Mouse (Mus musculus): ENCODE results near the gene Igf1. TPM values are rescaled to one million over a fixed set of nuclear protein-coding genes. Genes with fewer than 3 reads are reported as not detected.

Igf1 gene
- polyA plus RNA-seq, 1 experiment from 2014 or later, result 7.2 TPM

GRCm38 (mm10) chr10:87839454-87839853, 18.6 kb upstream of the Igf1 start:
- WGBS, result 93% methylated on average over 1 of the region's 1 CpGs
- H3K27me3 ChIP-seq (replicated peaks; ENCODE audit: control insufficient read depth, insufficient read depth, low read length), result no peaks in the 10 kb centered on the region
- no peaks in the 10 kb centered on the region for H3K36me3 ChIP-seq (ENCODE audit: control insufficient read depth, insufficient read depth)
- no peak for ATAC-seq
- no peak overlapping the region for H3K27ac ChIP-seq (ENCODE audit: low read length)
- no peak overlapping the region for H3K4me2 ChIP-seq (ENCODE audit: low read length)
- no peak overlapping the region for H3K9ac ChIP-seq (replicated peaks; ENCODE audit: low read depth, low read length)
- no peaks in the 10 kb centered on the region for H3K9me3 ChIP-seq (ENCODE audit: control insufficient read depth, low read length)
- no peaks in the 10 kb centered on the region for H3K4me1 ChIP-seq (replicated peaks; ENCODE audit: control insufficient read depth, insufficient read depth, low read length)
- no peak overlapping the region for H3K4me3 ChIP-seq (replicated peaks; ENCODE audit: low read length)

GRCm38 (mm10) chr10:87842501-87842900, 15.6 kb upstream of the Igf1 start:
- Histone ChIP-seq H3K4me2 (ENCODE audit: low read length) (no peak overlapping the region), H3K4me3 (replicated peaks; ENCODE audit: low read length) (no peak overlapping the region), H3K27me3 (replicated peaks; ENCODE audit: control insufficient read depth, insufficient read depth, low read length) (no peaks in the 10 kb centered on the region), H3K9ac (replicated peaks; ENCODE audit: low read depth, low read length) (no peak overlapping the region), H3K4me1 (replicated peaks; ENCODE audit: control insufficient read depth, insufficient read depth, low read length) (no peaks in the 10 kb centered on the region), H3K9me3 (ENCODE audit: control insufficient read depth, low read length) (no peaks in the 10 kb centered on the region), H3K36me3 (ENCODE audit: control insufficient read depth, insufficient read depth) (no peaks in the 10 kb centered on the region), H3K27ac (ENCODE audit: low read length) (no peak overlapping the region)
- 87% methylated on average over 4 of the region's 4 CpGs for WGBS
- ATAC-seq, result no peak

DNA sequence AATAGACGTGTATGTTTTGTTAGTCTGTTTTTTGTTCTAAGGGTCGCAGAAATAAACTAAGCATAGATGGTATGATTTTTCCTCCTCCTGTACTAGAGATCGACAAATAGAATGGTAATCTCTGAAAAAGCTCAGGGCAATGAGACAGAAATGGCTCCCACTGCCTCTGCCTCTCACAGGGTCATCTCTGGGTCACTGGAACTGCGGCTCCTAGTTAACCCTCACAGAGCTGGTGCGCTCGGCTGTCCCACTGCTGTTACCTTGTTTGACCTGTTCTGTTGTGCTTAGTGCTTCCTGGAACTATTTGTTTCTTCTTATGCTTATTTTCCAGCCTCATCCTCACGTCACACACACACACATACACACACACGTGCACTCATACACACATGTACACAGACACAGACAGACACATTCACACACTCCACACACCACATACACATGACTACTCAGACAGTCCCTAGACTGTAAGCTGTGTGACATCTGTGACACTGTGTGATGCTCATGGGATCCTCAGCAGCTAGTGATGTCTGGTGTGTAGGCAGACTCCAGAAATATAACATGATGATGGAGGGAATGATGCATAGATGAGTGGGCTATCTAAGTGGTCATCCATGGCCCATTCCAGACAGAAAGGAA, 13.0 kb upstream of the Igf1 start:
- Histone ChIP-seq H3K27me3 (replicated peaks; ENCODE audit: control insufficient read depth, insufficient read depth, low read length) (no peaks in the 10 kb centered on the region), H3K4me1 (replicated peaks; ENCODE audit: control insufficient read depth, insufficient read depth, low read length) (no peaks in the 10 kb centered on the region), H3K27ac (ENCODE audit: low read length) (no peak overlapping the region), H3K9me3 (ENCODE audit: control insufficient read depth, low read length) (no peaks in the 10 kb centered on the region), H3K9ac (replicated peaks; ENCODE audit: low read depth, low read length) (no peak overlapping the region), H3K4me2 (ENCODE audit: low read length) (no peak overlapping the region), H3K36me3 (ENCODE audit: control insufficient read depth, insufficient read depth) (no peaks in the 10 kb centered on the region), H3K4me3 (replicated peaks; ENCODE audit: low read length) (no peak overlapping the region)
- 67% methylated on average over 8 of the region's 8 CpGs for WGBS
- ATAC-seq, result no peak

- no peak overlapping the region for H3K4me2 ChIP-seq (ENCODE audit: low read length)
- H3K27ac ChIP-seq (ENCODE audit: low read length), result no peak overlapping the region
- H3K9me3 ChIP-seq (ENCODE audit: control insufficient read depth, low read length), result no peaks in the 10 kb centered on the region
- 79% methylated on average over 4 of the region's 4 CpGs for WGBS
- H3K9ac ChIP-seq (replicated peaks; ENCODE audit: low read depth, low read length), result no peak overlapping the region
- H3K36me3 ChIP-seq (ENCODE audit: control insufficient read depth, insufficient read depth), result no peaks in the 10 kb centered on the region
- H3K4me1 ChIP-seq (replicated peaks; ENCODE audit: control insufficient read depth, insufficient read depth, low read length), result no peaks in the 10 kb centered on the region
- H3K4me3 ChIP-seq (replicated peaks; ENCODE audit: low read length), result no peak overlapping the region
- no peaks in the 10 kb centered on the region for H3K27me3 ChIP-seq (replicated peaks; ENCODE audit: control insufficient read depth, insufficient read depth, low read length)
- ATAC-seq, result no peak
Observed at GRCm38 (mm10) chr10:87847882-87848281, 10.2 kb upstream of the Igf1 start.

DNA sequence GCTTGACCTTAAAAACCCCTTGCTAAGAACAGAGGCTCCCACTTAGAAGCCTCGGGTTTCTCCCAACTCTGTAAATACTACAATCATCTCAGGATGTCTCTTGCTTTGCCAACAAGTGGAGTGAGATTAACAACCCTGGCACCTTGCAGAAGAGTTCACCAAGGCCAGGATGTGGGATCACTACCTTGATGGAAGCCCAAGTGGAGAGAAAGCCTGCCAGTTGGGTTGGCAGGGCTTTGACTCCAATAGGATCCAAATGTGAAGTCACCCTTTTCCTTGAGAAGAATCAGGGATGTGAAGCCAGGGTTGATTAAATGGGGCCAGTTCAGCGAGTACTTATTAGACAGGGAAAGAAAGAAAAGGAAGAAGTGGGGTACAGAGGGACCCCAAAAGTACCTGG, 9.6 kb upstream of the Igf1 start:
- H3K36me3 ChIP-seq (ENCODE audit: control insufficient read depth, insufficient read depth), result no peaks in the 10 kb centered on the region
- WGBS, result 77% methylated on average over 2 of the region's 2 CpGs
- no peaks in the 10 kb centered on the region for H3K27me3 ChIP-seq (replicated peaks; ENCODE audit: control insufficient read depth, insufficient read depth, low read length)
- H3K4me3 ChIP-seq (replicated peaks; ENCODE audit: low read length), result no peak overlapping the region
- no peak overlapping the region for H3K27ac ChIP-seq (ENCODE audit: low read length)
- no peak overlapping the region for H3K4me2 ChIP-seq (ENCODE audit: low read length)
- H3K9ac ChIP-seq (replicated peaks; ENCODE audit: low read depth, low read length), result no peak overlapping the region
- no peaks in the 10 kb centered on the region for H3K4me1 ChIP-seq (replicated peaks; ENCODE audit: control insufficient read depth, insufficient read depth, low read length)
- H3K9me3 ChIP-seq (ENCODE audit: control insufficient read depth, low read length), result no peaks in the 10 kb centered on the region
- ATAC-seq, result no peak

DNA sequence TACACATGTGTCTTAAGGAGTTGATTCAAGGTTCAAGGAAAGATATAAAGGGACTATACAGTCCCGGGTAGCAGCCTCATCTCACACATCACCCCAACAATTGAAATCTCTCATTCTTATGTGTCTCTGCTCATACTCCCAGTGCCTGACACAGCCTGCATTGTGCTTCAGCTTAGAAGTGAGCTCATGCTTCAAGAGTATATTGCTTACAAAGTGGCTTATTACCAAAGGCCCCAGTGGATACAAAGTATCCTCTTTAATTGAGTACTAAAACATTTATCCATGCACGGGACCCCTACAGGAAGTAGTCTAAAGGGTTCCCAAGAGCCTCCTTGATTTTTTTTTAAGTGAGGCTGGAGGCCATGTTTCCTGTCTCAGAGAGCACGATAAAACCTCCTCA, 6.6 kb upstream of the Igf1 start:
- H3K27me3 ChIP-seq (replicated peaks; ENCODE audit: control insufficient read depth, insufficient read depth, low read length), result no peaks in the 10 kb centered on the region; the same call in 1 of the 2 replicates
- no peaks in the 10 kb centered on the region for H3K4me1 ChIP-seq (replicated peaks; ENCODE audit: control insufficient read depth, insufficient read depth, low read length)
- no peak for ATAC-seq
- 49% methylated on average over 3 of the region's 3 CpGs for WGBS
- no peak overlapping the region for H3K4me3 ChIP-seq (replicated peaks; ENCODE audit: low read length)
- no peaks in the 10 kb centered on the region for H3K36me3 ChIP-seq (ENCODE audit: control insufficient read depth, insufficient read depth)
- H3K9me3 ChIP-seq (ENCODE audit: control insufficient read depth, low read length), result no peaks in the 10 kb centered on the region
- H3K27ac ChIP-seq (ENCODE audit: low read length), result no peak overlapping the region
- no peak overlapping the region for H3K9ac ChIP-seq (replicated peaks; ENCODE audit: low read depth, low read length)
- no peak overlapping the region for H3K4me2 ChIP-seq (ENCODE audit: low read length)

GRCm38 (mm10) chr10:87854408-87854807, 3.7 kb upstream of the Igf1 start:
- peaks cover 5% of the 10 kb centered on the region; the same call in 1 of the 2 replicates for H3K4me1 ChIP-seq (replicated peaks; ENCODE audit: control insufficient read depth, insufficient read depth, low read length)
- no peaks in the 10 kb centered on the region for H3K9me3 ChIP-seq (ENCODE audit: control insufficient read depth, low read length)
- H3K27me3 ChIP-seq (replicated peaks; ENCODE audit: control insufficient read depth, insufficient read depth, low read length), result peaks cover 6% of the 10 kb centered on the region; the same call in 1 of the 2 replicates
- no peak; the same call in 1 of the 2 replicates for ATAC-seq
- H3K4me3 ChIP-seq (replicated peaks; ENCODE audit: low read length), result no peak overlapping the region
- H3K36me3 ChIP-seq (ENCODE audit: control insufficient read depth, insufficient read depth), result no peaks in the 10 kb centered on the region
- no peak overlapping the region for H3K4me2 ChIP-seq (ENCODE audit: low read length)
- H3K27ac ChIP-seq (ENCODE audit: low read length), result no peak overlapping the region
- WGBS, result under 1% methylated on average over 5 of the region's 5 CpGs
- no peak overlapping the region for H3K9ac ChIP-seq (replicated peaks; ENCODE audit: low read depth, low read length)

DNA sequence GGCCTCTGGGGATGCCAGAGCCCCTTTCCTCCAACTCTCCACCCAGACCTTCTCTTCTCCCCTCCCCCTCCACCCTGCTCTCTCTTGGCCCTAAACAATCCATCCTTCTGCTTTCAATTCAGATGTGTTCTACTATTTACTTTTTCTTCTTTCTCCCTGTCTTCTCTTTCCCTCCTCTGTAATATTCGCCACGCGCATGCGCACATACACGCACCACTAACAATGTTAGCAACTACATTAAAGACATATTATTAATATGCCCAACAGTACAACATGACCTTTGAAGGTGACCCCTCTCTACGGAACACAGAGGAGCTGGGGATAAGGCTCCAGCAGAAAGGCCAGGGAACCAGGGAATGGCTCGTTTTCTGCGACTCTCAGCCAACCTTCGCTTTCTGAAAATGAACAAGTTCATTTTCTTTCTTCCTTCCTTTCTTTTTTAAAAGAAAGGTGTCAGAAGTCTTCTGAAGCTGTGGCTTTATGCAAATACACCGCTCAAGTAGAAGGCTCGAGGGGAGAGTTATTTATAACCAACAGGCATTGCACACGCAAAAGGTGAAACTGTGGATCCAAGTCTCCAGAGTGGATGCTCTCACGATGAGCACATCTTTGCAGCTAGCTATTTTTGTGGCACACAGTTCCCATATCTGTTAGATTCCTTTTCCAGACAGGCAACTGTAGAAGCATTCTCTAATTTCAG, 2.5 kb upstream of the Igf1 start:
- H3K27me3 ChIP-seq (replicated peaks; ENCODE audit: control insufficient read depth, insufficient read depth, low read length), result peaks cover 6% of the 10 kb centered on the region; the same call in 1 of the 2 replicates
- no peak overlapping the region for H3K4me2 ChIP-seq (ENCODE audit: low read length)
- no peak overlapping the region for H3K27ac ChIP-seq (ENCODE audit: low read length)
- H3K9me3 ChIP-seq (ENCODE audit: control insufficient read depth, low read length), result no peaks in the 10 kb centered on the region
- H3K36me3 ChIP-seq (ENCODE audit: control insufficient read depth, insufficient read depth), result no peaks in the 10 kb centered on the region
- peaks cover 15% of the 10 kb centered on the region for H3K4me1 ChIP-seq (replicated peaks; ENCODE audit: control insufficient read depth, insufficient read depth, low read length)
- WGBS, result 83% methylated on average over 13 of the region's 13 CpGs
- no peak for ATAC-seq
- no peak overlapping the region for H3K4me3 ChIP-seq (replicated peaks; ENCODE audit: low read length)
- H3K9ac ChIP-seq (replicated peaks; ENCODE audit: low read depth, low read length), result no peak overlapping the region

DNA sequence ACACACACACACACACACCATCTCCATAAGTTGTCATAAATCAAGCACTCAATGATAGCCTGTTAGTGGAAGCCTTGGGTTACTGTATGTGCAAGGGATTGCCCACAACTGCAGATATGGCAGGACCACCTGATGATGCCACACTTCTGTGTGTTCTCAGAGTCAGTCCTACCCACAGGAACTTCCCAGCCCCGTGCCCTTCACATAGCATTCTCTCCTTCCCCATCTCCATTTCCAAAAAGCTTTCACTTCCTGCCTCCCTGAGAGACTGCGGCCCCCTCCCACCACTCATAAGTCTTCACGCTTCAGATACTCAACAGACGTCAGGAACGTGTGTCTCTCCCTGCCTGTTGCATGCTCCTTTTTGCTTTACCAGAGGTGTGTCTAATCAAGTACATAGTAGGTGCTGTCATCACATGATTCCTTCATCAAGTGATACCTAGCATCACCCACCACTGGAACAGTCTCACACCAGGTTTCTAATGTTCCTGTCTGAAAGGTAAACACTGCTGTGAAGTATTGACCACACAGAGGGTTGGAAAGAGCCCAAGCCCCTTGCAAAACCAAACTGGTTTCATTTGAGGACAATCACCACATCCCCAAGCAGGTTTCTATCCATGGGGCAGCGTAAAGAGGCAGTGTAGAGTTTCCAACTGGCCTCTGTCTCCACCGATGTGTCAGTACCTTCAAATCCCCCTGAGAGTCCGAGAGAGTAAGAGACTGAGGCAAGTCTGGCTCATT, 680 bp upstream of the Igf1 start:
- H3K4me1 ChIP-seq (replicated peaks; ENCODE audit: control insufficient read depth, insufficient read depth, low read length), result peaks cover 21% of the 10 kb centered on the region
- 63% methylated on average over 8 of the region's 8 CpGs for WGBS
- H3K4me2 ChIP-seq (ENCODE audit: low read length), result no peak overlapping the region
- no peak for ATAC-seq
- H3K9me3 ChIP-seq (ENCODE audit: control insufficient read depth, low read length), result no peaks in the 10 kb centered on the region
- H3K9ac ChIP-seq (replicated peaks; ENCODE audit: low read depth, low read length), result no peak overlapping the region
- H3K27ac ChIP-seq (ENCODE audit: low read length), result no peak overlapping the region
- peaks cover 11% of the 10 kb centered on the region; the same call in 1 of the 2 replicates for H3K27me3 ChIP-seq (replicated peaks; ENCODE audit: control insufficient read depth, insufficient read depth, low read length)
- no peaks in the 10 kb centered on the region for H3K36me3 ChIP-seq (ENCODE audit: control insufficient read depth, insufficient read depth)
- H3K4me3 ChIP-seq (replicated peaks; ENCODE audit: low read length), result no peak overlapping the region
